Mouse (Mus musculus) Patski (cell line): ENCODE measurements around the gene Srebf1. TPM values are rescaled to one million over a fixed set of nuclear protein-coding genes. Genes with fewer than 3 reads are reported as not detected.
A peak's percentile ranks its signal among the peaks of the same experiment; 100 is the strongest.

Source experiments
- ATAC-seq: fragments of 100-300 bp; one replicate; pipeline ENCODE4 v1.8.0; 2021
- CTCF ChIA-PET: fragments of 350-600 bp; sonication (Branson Sonifier 250); formaldehyde crosslinking; loops from one replicate; lab custom pipeline; 2022; ENCODE audit warnings: inconsistent platforms; lab: Charles Lee
- POLR2A ChIA-PET: fragments of 350-600 bp; sonication (Branson Sonifier 250); formaldehyde crosslinking; loops from one replicate; lab custom pipeline; 2022; ENCODE audit warnings: antibody characterized with exemption, inconsistent platforms; lab: Charles Lee
- DNase-seq: peaks from one replicate; pipeline ENCODE4 v3.0.0-alpha.2; 2011; ENCODE audit warnings: low read depth, low spot score
- H3K27me3 ChIP-seq: fragments of 371-371 bp; one replicate; pipeline ENCODE4 v1.5.1; 2021
- CTCF ChIP-seq: fragments of 100-300 bp; IDR thresholded peaks from one replicate; pipeline ENCODE4 v1.5.1; 2021
- in situ Hi-C: fragments of 300-500 bp; cut with MboI; formaldehyde crosslinking; loops from 3 replicates; pipeline ENCODE4 v1.11.1; 2018; ENCODE audit warnings: low pct_unique_long_range_greater_than_20kb, mixed read lengths
- polyA plus RNA-seq: library from polyadenylated mRNA; unstranded; gene quantifications from one replicate; pipeline ENCODE4 v1.2.3, GENCODE M21; 2021

The Srebf1 gene
- 65.4 TPM for polyA plus RNA-seq

DNA sequence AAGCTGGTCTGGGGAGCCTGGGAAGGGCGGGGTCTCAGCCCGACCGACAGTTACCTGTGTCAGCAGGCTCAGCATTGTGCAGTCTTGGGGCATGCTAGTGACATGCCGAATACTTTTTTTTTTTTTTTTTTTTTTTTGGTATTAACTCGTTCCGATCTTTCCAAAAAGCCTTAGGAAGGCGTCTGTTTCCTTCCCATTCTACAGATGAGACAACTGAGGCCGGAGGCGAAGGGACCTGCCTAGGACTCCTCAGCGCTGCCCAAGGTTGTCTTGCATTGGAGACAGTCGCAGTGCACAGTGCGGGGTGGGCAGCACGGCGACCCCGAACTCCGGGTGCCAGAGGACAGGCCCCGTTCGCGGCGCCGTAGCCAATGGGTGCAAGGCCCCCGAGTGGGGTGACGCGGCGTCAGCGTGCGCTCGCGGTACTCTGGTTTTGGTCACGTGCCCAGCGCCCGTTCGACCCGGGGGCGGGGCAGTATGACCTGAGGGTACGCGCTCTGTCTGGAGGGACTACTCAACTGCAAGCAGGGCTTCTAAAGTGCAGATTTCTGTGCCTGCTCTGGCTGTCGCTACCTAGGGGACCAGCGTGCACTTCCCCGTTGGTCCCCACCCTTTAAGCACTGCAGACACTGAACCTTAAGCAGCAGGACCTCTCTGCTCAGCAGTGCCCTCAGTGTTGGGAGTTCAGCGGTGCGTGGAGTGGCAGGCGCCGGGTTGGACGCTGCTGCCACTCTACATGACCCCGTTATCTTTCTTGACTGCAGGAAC, at the start of gene Srebf1:
Gene Srebf1 (minus strand): TSS at position 113 of the 768 bp plus-strand sequence.
- no peaks in the 10 kb centered on the region for H3K27me3 ChIP-seq
- POLR2A ChIA-PET, result no interaction called here
- no peak for TF ChIP-seq CTCF
- ATAC-seq, result no peak
- CTCF ChIA-PET, result interaction anchor here (0.8 to 4.2 kb wide), 2 partner anchors 22 to 34 kb away, joined by 3 to 14 read pairs; no protein-coding TSS in a partner anchor
- in situ Hi-C loops, result no loop called here
- no peak for DNase-seq

DNA sequence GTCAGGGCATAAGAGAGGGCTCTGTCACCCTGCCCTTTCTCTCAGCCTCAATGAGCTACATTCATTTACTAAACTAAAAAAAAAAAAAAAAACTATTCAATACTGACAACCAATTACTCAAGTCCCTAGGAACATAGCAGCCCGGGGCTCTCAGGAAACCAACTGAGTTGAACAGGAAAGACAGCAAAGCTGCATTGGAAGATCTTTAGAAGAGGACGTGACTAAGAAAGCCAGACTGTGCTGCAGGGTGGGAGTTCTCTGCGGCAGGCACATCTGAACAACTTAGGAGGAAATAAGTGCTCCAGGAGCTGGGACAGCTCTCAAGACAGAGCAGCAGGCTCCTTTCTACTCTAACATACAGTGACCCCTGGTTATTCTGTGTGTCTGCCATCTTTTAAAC, 46.2 kb upstream of the Srebf1 start:
- no peaks in the 10 kb centered on the region for H3K27me3 ChIP-seq
- DNase-seq (no peak), ATAC-seq (no peak)
- ChIA-PET POLR2A (no interaction called here), CTCF (interaction anchor here (2.1 kb wide), 1 partner anchor 11 kb away, joined by 5 read pairs; no protein-coding TSS in a partner anchor)
- in situ Hi-C loops, result no loop called here
- TF ChIP-seq CTCF, result no peak

DNA sequence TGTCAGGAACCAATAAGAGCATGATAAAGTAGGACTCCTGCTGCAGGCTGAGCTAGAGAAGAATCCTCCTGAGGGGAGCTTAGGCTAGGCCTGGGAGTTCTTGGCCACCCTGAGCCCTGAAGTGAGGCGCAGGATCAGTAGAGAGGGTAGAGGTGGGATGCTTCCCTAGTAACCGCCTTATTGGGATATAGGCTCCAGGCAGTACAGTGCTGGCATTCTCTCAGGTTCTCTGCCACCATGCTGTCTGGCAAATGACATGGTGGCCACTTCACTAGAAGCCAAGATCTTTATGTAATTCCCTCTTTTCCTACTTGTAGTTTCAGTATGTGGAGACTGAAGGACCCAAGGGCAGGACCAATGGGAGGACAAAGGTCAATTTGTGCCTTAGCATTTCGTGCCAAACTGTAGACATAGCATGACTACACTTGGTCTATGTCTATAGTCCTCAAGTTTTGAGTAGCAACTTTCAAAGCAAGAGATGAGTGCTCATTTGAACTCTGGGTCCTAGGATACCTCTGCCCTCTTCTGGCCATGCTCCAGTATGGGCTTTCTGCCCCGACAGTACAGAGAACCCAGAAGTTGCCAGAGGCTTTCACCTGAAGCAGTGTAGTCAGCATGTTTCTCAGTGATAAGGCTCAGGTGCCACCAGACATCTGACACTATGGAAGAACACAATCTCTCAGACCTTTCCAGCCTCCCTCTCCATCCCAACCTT, 43.0 kb upstream of the Srebf1 start:
- no peaks in the 10 kb centered on the region for H3K27me3 ChIP-seq
- ChIA-PET CTCF (interaction anchor here (1.1 kb wide), 1 partner anchor 9 kb away, joined by 4 read pairs; no protein-coding TSS in a partner anchor), POLR2A (no interaction called here)
- ATAC-seq (no peak), DNase-seq (no peak)
- TF ChIP-seq CTCF, result no peak
- in situ Hi-C loops, result no loop called here

DNA sequence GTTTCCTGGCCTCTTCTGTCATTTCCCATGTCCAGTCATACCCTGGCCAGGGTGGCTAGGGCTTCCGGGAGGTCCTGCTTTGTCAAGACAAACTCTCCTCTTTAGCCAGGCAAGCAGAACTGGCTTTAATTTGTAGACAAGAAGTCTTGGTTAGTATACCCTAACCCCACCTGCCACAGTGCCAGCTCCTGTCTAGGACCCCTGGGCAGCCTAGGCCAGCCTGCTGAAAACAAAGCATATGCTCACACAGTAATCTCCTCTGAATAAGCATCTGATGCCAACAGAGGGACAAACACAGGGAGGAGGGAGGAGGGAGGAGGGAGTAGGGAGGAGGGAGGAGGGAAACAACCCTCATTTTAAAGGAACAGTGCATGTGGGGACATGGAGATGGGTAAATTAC, 42.3 kb upstream of the Srebf1 start:
- CTCF ChIA-PET, result no interaction called here
- ATAC-seq (no peak), DNase-seq (no peak)
- POLR2A ChIA-PET, result no interaction called here
- no peak for TF ChIP-seq CTCF
- in situ Hi-C loops, result no loop called here
- no peaks in the 10 kb centered on the region for H3K27me3 ChIP-seq

DNA sequence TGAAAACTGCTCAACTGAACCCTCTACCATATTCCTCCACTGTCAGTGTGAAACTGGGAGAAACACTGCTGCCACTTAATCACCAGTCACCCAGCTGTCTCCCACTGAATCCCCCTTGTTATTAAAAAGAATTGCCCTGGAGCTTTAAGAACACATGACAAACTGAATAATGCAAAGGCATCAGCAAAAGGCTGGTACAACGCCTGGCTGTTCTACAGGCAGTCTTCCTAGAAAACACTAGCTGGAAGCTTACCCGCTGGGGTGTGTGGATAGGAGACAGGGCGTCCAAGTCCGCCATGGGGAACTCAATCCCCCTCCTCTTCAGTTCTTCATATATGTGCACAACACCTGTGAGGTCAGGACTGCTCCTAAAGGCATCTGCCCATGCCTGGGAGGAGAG, 40.0 kb upstream of the Srebf1 start:
- CTCF ChIA-PET, result no interaction called here
- in situ Hi-C loops, result no loop called here
- ATAC-seq, result no peak

DNA sequence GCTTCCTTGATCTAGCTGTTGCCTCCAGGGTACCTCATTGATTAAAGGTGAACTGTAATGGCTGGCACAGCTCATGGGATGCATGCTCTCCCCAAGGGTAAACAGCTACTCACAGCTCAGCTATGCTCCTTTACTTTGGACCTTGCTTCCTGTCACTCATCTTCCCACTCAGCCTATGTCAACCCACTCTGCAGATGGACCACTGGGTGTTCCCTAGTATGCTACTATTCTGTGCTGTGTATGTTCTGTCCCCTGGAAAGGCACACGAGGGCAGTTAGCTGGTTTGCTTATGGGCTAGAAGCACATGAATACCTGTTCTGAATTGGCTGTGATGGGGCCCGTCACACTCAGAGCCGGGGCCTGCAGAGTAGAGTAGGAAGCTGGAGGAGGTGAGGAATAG, 38.4 kb upstream of the Srebf1 start:
- CTCF ChIA-PET, result interaction anchor here (0.9 to 1.4 kb wide), 2 partner anchors 11 to 13 kb away, joined by 3 read pairs; no protein-coding TSS in a partner anchor
- in situ Hi-C loops, result no loop called here
- DNase-seq (no peak), ATAC-seq (no peak)
- POLR2A ChIA-PET, result no interaction called here
- TF ChIP-seq CTCF, result no peak
- H3K27me3 ChIP-seq, result no peaks in the 10 kb centered on the region

More for the DNA sequence above, 40.0 kb upstream of the Srebf1 start:
- no peak for DNase-seq
- POLR2A ChIA-PET, result no interaction called here
- no peaks in the 10 kb centered on the region for H3K27me3 ChIP-seq
- TF ChIP-seq CTCF, result no peak

DNA sequence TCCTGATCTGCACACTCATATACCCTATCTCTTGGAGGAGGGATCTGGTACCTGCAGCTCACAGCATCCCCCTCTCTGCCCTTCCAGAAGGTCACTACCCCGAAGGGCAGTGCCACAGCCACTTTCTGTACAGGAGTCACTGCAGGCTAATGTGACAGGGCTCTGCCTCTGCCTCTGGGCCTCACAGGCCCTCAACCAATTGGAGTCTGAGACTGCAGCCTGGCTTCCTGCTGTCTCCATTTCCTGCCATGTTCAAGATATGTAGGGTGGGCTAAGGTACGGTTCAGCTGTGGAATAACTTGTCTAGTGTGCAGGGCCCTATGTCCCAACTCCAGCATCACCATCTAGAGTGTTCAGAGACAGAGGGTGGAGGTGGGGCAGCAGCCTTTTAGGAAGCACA, 35.3 kb upstream of the Srebf1 start:
- ATAC-seq (no peak), DNase-seq (no peak)
- no peaks in the 10 kb centered on the region for H3K27me3 ChIP-seq
- TF ChIP-seq CTCF, result no peak
- POLR2A ChIA-PET, result no interaction called here
- CTCF ChIA-PET, result interaction anchor here (0.7 to 1.4 kb wide), 2 partner anchors 10 to 35 kb away, joined by 3 to 5 read pairs; no protein-coding TSS in a partner anchor
- in situ Hi-C loops, result no loop called here

DNA sequence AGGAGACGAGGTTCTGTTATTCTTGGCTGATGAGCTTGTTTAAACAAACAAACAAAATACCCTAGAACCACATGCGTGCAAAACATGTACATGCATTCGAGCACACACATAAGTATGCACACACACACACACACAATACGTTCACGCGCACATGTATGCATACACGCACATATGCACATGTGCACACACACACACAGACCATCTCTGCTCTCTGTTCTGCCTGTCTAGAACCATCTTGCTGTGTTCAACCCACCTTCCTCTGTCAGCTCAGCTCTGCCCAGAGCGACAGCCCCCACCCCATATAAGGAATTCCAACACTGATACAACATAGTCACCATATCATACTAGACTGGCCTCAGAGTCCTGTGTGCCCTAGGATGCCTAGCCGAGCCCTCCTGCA, 34.3 kb upstream of the Srebf1 start:
- TF ChIP-seq CTCF, result no peak
- H3K27me3 ChIP-seq, result no peaks in the 10 kb centered on the region
- ATAC-seq, result no peak
- in situ Hi-C loops, result no loop called here
- CTCF ChIA-PET, result interaction anchor here (0.8 to 1.9 kb wide), 4 partner anchors 9 to 36 kb away, joined by 3 to 5 read pairs (median 4); no protein-coding TSS in a partner anchor
- DNase-seq, result no peak
- POLR2A ChIA-PET, result interaction anchor here (0.9 kb wide), 1 partner anchor 17 kb away, joined by 3 read pairs; no protein-coding TSS in a partner anchor

DNA sequence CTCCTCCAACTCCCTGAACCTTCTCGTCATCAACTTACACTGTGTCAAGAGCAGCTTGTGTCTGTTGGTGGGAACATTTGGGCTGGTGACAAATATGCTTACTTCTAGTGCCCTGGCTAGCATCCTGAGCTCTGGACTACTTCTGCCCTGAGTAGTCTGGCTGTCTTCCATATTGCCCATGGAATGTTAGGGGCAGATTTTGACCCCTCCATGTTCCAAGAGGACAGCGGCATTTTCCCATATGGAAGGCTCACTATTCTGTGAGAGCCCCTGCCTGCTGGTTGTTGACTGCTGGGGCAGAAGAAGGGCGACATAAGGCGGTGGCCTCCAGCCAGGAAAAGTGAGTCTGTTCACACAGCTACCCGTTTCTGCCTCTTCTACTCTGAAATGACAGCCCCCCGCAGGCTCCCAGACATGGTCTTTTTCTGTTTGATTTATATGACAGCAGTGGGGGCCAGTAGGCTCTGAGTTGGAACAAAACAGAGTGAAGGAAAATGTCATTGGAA, 33.8 kb upstream of the Srebf1 start:
- H3K27me3 ChIP-seq, result no peaks in the 10 kb centered on the region
- CTCF ChIA-PET, result interaction anchor here (0.8 to 1.9 kb wide), 4 partner anchors 10 to 37 kb away, joined by 3 to 5 read pairs (median 4); no protein-coding TSS in a partner anchor
- ATAC-seq (no peak), DNase-seq (peak; percentile 43)
- in situ Hi-C loops, result no loop called here
- POLR2A ChIA-PET, result interaction anchor here (0.6 to 0.9 kb wide), 2 partner anchors 11 to 18 kb away, joined by 3 to 4 read pairs; no protein-coding TSS in a partner anchor
- TF ChIP-seq CTCF, result no peak

DNA sequence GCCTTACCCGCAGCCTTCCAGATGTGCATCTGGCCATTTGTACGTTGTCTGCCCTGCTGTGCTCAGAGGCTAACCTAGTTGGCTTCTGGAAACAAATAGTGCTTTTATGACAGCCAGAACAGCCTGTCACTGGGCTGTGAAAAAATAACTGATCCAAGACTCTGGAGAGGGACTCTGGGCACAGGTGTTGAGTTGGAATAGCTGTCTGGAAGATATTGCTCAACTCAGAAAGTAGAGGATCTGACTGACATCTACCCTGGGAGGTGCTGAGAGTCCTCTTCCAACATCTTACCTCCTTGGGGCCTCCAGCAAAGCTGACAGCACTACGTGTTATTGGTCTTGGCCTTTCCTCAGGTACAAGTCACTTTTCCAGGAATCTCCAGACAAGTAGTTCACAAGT, 33.3 kb upstream of the Srebf1 start:
- no peak for DNase-seq
- in situ Hi-C loops, result no loop called here
- CTCF ChIA-PET, result interaction anchor here (0.7 to 1.9 kb wide), 4 partner anchors 10 to 37 kb away, joined by 4 to 5 read pairs (median 4); no protein-coding TSS in a partner anchor
- no peak for TF ChIP-seq CTCF
- POLR2A ChIA-PET, result interaction anchor here (0.6 kb wide), 1 partner anchor 12 kb away, joined by 4 read pairs; no protein-coding TSS in a partner anchor
- no peaks in the 10 kb centered on the region for H3K27me3 ChIP-seq
- ATAC-seq, result no peak
